Mouse (Mus musculus) heart, embryonic 14.5 days (tissue): ENCODE results near the gene Nars2. TPM values are rescaled to one million over a fixed set of nuclear protein-coding genes. Genes with fewer than 3 reads are reported as not detected.
A peak's percentile ranks its signal among the peaks of the same experiment; 100 is the strongest.

ENCODE experiments used
- ATAC-seq: fragments of 200-750 bp; cut with Nextera tagmentation; 2 replicates; pipeline ENCODE4 v1.8.0; 2017; ENCODE audit warnings: low read depth, moderate TSS enrichment; ENCODE audit not compliant: insufficient number of reproducible peaks, insufficient read depth, low FRiP score
- H3K27ac ChIP-seq, 2 experiments: fragments of 200-500 bp in 1 of 2; fragments of 300-500 bp in 1 of 2; sonication (generic) in 1 of 2; replicated peaks in 1 of 2; 2 replicates each; pipeline ENCODE4 v1.5.1; 2012 to 2014; ENCODE audit warnings: low read depth in 2 of 2, low read length in 2 of 2, control low read depth in 1 of 2, mild to moderate bottlenecking in 1 of 2, mixed read lengths in 1 of 2; ENCODE audit not compliant: control insufficient read depth in 1 of 2, insufficient read depth in 1 of 2
- H3K27me3 ChIP-seq: fragments of 300-500 bp; sonication (generic); 2 replicates; pipeline ENCODE4 v1.6.1; 2014; ENCODE audit warnings: mild to moderate bottlenecking, low read length, control low read depth; ENCODE audit not compliant: control insufficient read depth, insufficient read depth
- H3K36me3 ChIP-seq: fragments of 300-500 bp; sonication (generic); 2 replicates; pipeline ENCODE4 v1.6.1; 2014; ENCODE audit warnings: mild to moderate bottlenecking, control low read depth, low read length, mixed read lengths; ENCODE audit not compliant: control insufficient read depth, insufficient read depth
- H3K4me1 ChIP-seq, 2 experiments: fragments of 200-500 bp in 1 of 2; fragments of 300-500 bp in 1 of 2; sonication (generic) in 1 of 2; 2 replicates each; pipeline ENCODE4 v1.6.1; 2012 to 2014; ENCODE audit warnings: low read length in 2 of 2, control low read depth in 1 of 2, mixed read lengths in 1 of 2; ENCODE audit not compliant: control insufficient read depth in 2 of 2, insufficient read depth in 2 of 2
- H3K4me2 ChIP-seq: fragments of 300-500 bp; sonication (generic); 2 replicates; pipeline ENCODE4 v1.6.1; 2014; ENCODE audit warnings: mild to moderate bottlenecking, low read length
- H3K4me3 ChIP-seq, 2 experiments: fragments of 200-500 bp in 1 of 2; fragments of 300-500 bp in 1 of 2; sonication (generic) in 1 of 2; 2 replicates each; pipeline ENCODE4 v1.5.1; 2012 to 2014; ENCODE audit warnings: low read length in 2 of 2, mild to moderate bottlenecking in 2 of 2, control low read depth in 1 of 2, low read depth in 1 of 2, moderate library complexity in 1 of 2; ENCODE audit not compliant: control insufficient read depth in 1 of 2, insufficient read depth in 1 of 2
- H3K9ac ChIP-seq: fragments of 300-500 bp; sonication (generic); 2 replicates; pipeline ENCODE4 v1.6.1; 2014; ENCODE audit warnings: mild to moderate bottlenecking, low read length
- H3K9me3 ChIP-seq: fragments of 300-500 bp; sonication (generic); 2 replicates; pipeline ENCODE4 v1.6.1; 2016; ENCODE audit warnings: low read length, control low read depth; ENCODE audit not compliant: control insufficient read depth
- WGBS: fragments of 180-500 bp; shearing (Covaris S2); extraction: QIAGEN DNeasy Blood & Tissue Kit; methylation state at CpG from one replicate; pipeline ENCODE4 v1.1.7; 2014; 5-methylcytosine and 5-hydroxymethylcytosine counted together
- polyA plus RNA-seq: library from polyadenylated mRNA; unstranded; fragments of >200 nt; fragmentation: Nextera tagmentation; extraction: Ambion mirVana; gene quantifications from 2 replicates; pipeline ENCODE4 v1.2.1, GENCODE M21; 2014

Gene Nars2
- polyA plus RNA-seq, 1 experiment from 2014 or later, result 16.3 TPM

- 57% methylated on average over 8 of the region's 8 CpGs for WGBS
Observed at GRCm38 (mm10) chr7:96972138-96972904, 21.0 kb downstream of the Nars2 start.

GRCm38 (mm10) chr7:96975914-96976313, 24.6 kb downstream of the Nars2 start:
- H3K27me3 ChIP-seq, result no peaks in the 10 kb centered on the region
- no peak overlapping the region for H3K4me3 ChIP-seq
- H3K4me2 ChIP-seq, result no peak overlapping the region
- H3K4me1 ChIP-seq, result peaks cover 0 to 4% of the 10 kb centered on the region in 2 experiments; a peak in 2 of 4 replicates
- H3K9ac ChIP-seq, result no peak overlapping the region
- WGBS, result 53% methylated on average over 5 of the region's 5 CpGs
- no peak overlapping the region for H3K27ac ChIP-seq
- no peak for ATAC-seq
- H3K9me3 ChIP-seq, result no peaks in the 10 kb centered on the region
- H3K36me3 ChIP-seq, result peaks cover 10% of the 10 kb centered on the region

More at GRCm38 (mm10) chr7:96972138-96972904, 21.0 kb downstream of the Nars2 start:
- Histone ChIP-seq H3K9ac (no peak overlapping the region), H3K4me3 (no peak overlapping the region), H3K36me3 (peaks cover 10% of the 10 kb centered on the region), H3K27ac (peak overlapping the region in 1 of 2 experiments; percentile 37; a peak in 1 of 4 replicates), H3K27me3 (no peaks in the 10 kb centered on the region), H3K4me1 (peaks cover 0 to 4% of the 10 kb centered on the region in 2 experiments; a peak in 2 of 4 replicates), H3K9me3 (no peaks in the 10 kb centered on the region), H3K4me2 (0 out of 2 replicates have a peak overlapping the region, but pooled peaks have one; percentile 46)
- ATAC-seq, result no peak

GRCm38 (mm10) chr7:96977209-96977608, 25.9 kb downstream of the Nars2 start:
- Histone ChIP-seq H3K9me3 (no peaks in the 10 kb centered on the region), H3K4me2 (no peak overlapping the region), H3K36me3 (peaks cover 10% of the 10 kb centered on the region), H3K9ac (no peak overlapping the region), H3K27ac (no peak overlapping the region), H3K4me3 (no peak overlapping the region), H3K27me3 (no peaks in the 10 kb centered on the region), H3K4me1 (peaks cover 0 to 4% of the 10 kb centered on the region in 2 experiments; a peak in 2 of 4 replicates)
- 85% methylated on average over 1 of the region's 1 CpGs for WGBS
- no peak for ATAC-seq

- no peak for ATAC-seq
- H3K4me3 ChIP-seq, result no peak overlapping the region
- 94% methylated on average over 2 of the region's 2 CpGs for WGBS
- no peaks in the 10 kb centered on the region for H3K9me3 ChIP-seq
- no peak overlapping the region for H3K4me2 ChIP-seq
- H3K9ac ChIP-seq, result no peak overlapping the region
- peaks cover 10 to 24% of the 10 kb centered on the region in 2 experiments for H3K4me1 ChIP-seq
- H3K27ac ChIP-seq, result no peak overlapping the region
- H3K36me3 ChIP-seq, result no peaks in the 10 kb centered on the region; the same call in 1 of the 2 replicates
- H3K27me3 ChIP-seq, result no peaks in the 10 kb centered on the region
Observed at GRCm38 (mm10) chr7:96981366-96981765, 30.1 kb downstream of the Nars2 start.

GRCm38 (mm10) chr7:96983660-96984347, 32.5 kb downstream of the Nars2 start:
- Histone ChIP-seq H3K4me2 (peak overlapping the region; percentile 11; the same call in 1 of the 2 replicates), H3K36me3 (no peaks in the 10 kb centered on the region; the same call in 1 of the 2 replicates), H3K27me3 (no peaks in the 10 kb centered on the region), H3K9ac (peak overlapping the region; percentile 49; the same call in 1 of the 2 replicates), H3K4me1 (peaks cover 15 to 38% of the 10 kb centered on the region in 2 experiments), H3K27ac (peak overlapping the region; percentile 70 to 71), H3K9me3 (no peaks in the 10 kb centered on the region), H3K4me3 (no peak overlapping the region)
- ATAC-seq, result no peak; the same call in 1 of the 2 replicates
- 40% methylated on average over 7 of the region's 7 CpGs for WGBS

- Histone ChIP-seq H3K4me1 (peaks cover 15 to 38% of the 10 kb centered on the region in 2 experiments), H3K4me3 (peak overlapping the region; percentile 21 to 37), H3K4me2 (peak overlapping the region; percentile 58), H3K27me3 (no peaks in the 10 kb centered on the region), H3K9me3 (no peaks in the 10 kb centered on the region), H3K9ac (peak overlapping the region; percentile 54; the same call in 1 of the 2 replicates), H3K27ac (peak overlapping the region; percentile 65 to 91), H3K36me3 (no peaks in the 10 kb centered on the region)
- 0 out of 2 replicates have a peak, but pooled peaks have one; percentile 45 for ATAC-seq
- WGBS, result 1% methylated on average over 8 of the region's 8 CpGs
Observed at GRCm38 (mm10) chr7:96985798-96986197, 34.5 kb downstream of the Nars2 start.

- Histone ChIP-seq H3K4me2 (no peak overlapping the region), H3K27ac (no peak overlapping the region), H3K27me3 (no peaks in the 10 kb centered on the region), H3K36me3 (no peaks in the 10 kb centered on the region), H3K9ac (no peak overlapping the region), H3K4me3 (no peak overlapping the region), H3K9me3 (no peaks in the 10 kb centered on the region), H3K4me1 (peaks cover 15 to 38% of the 10 kb centered on the region in 2 experiments)
- WGBS, result 56% methylated on average over 9 of the region's 9 CpGs
- no peak for ATAC-seq
Observed at GRCm38 (mm10) chr7:96986795-96987445, 35.6 kb downstream of the Nars2 start.
